ENCODE assay signal across 8 mouse cellular contexts in genomic region chr5:121592064-121592815, GRCm38 (mm10). TPM values are rescaled to one million over a fixed set of nuclear protein-coding genes. Genes with fewer than 3 reads are reported as not detected.
DNase-seq lines count a peak whose midpoint lies in the region; ATAC-seq and TF ChIP-seq lines count a peak whose summit lies in the region.

No protein-coding gene starts in this region.

- H3K9me3 ChIP-seq in kidney, postnatal 0 days (replicated peaks; ENCODE audit: low read length), result no peaks in the 10 kb centered on the region
- no peaks in the 10 kb centered on the region for H3K9me3 ChIP-seq in embryonic facial prominence, embryonic 10.5 days
- H3K9me3 ChIP-seq in intestine, embryonic 15.5 days, result no peaks in the 10 kb centered on the region

- H3K79me2 ChIP-seq in myocyte (ENCODE audit: control insufficient read depth, insufficient read depth), result no peaks in the 10 kb centered on the region

- peak overlapping the region; percentile 98 for H3K4me2 ChIP-seq in kidney, postnatal 0 days (ENCODE audit: low read length)
- H3K4me2 ChIP-seq in intestine, embryonic 15.5 days (replicated peaks), result peak overlapping the region; percentile 89
- H3K4me2 ChIP-seq in myocyte (ENCODE audit: low read depth), result peak overlapping the region; percentile 98

- TF ChIP-seq CTCF in kidney, postnatal 0 days (IDR thresholded peaks at IDR 0.05; ENCODE audit: low read depth), result no peak
- TF ChIP-seq CTCF in cerebellum, adult 2 months (IDR thresholded peaks at IDR 0.05; ENCODE audit: borderline replicate concordance, insufficient read depth, low read depth, low read length), result no peak

- H3K4me1 ChIP-seq in kidney, postnatal 0 days (replicated peaks; ENCODE audit: insufficient read depth, low read length), result peaks cover 11% of the 10 kb centered on the region
- peaks cover 34% of the 10 kb centered on the region for H3K4me1 ChIP-seq in embryonic facial prominence, embryonic 10.5 days
- peaks cover 16% of the 10 kb centered on the region for H3K4me1 ChIP-seq in intestine, embryonic 15.5 days (replicated peaks)
- H3K4me1 ChIP-seq in cerebellum, adult 2 months (ENCODE audit: control insufficient read depth, insufficient read depth, low read length), result no peaks in the 10 kb centered on the region

- H3K36me3 ChIP-seq in kidney, postnatal 0 days (ENCODE audit: insufficient read depth, low read length), result no peaks in the 10 kb centered on the region
- peaks cover 3% of the 10 kb centered on the region; the same call in 1 of the 2 replicates for H3K36me3 ChIP-seq in embryonic facial prominence, embryonic 10.5 days (replicated peaks)
- no peaks in the 10 kb centered on the region for H3K36me3 ChIP-seq in intestine, embryonic 15.5 days
- H3K36me3 ChIP-seq in myocyte (ENCODE audit: control insufficient read depth, insufficient read depth), result no peaks in the 10 kb centered on the region

- WGBS in kidney, postnatal 0 days, result 53% methylated on average over 11 of the region's 11 CpGs
- WGBS in embryonic facial prominence, embryonic 10.5 days, result 62% methylated on average over 11 of the region's 11 CpGs
- 64% methylated on average over 11 of the region's 11 CpGs for whole genome bisulfite sequencing in intestine, embryonic 15.5 days
- 66% methylated on average over 11 of the region's 11 CpGs for WGBS in cerebellum, adult 2 months

- ATAC-seq in kidney, postnatal 0 days (replicated peaks; ENCODE audit: low FRiP score, low read depth), result no peak
- no peak for ATAC-seq in intestine, embryonic 15.5 days

- no peak overlapping the region for H3K27ac ChIP-seq in kidney, postnatal 0 days
- no peak overlapping the region for H3K27ac ChIP-seq in embryonic facial prominence, embryonic 10.5 days (replicated peaks)
- H3K27ac ChIP-seq in intestine, embryonic 15.5 days, result no peak overlapping the region
- no peak overlapping the region for H3K27ac ChIP-seq in cerebellum, adult 2 months (ENCODE audit: insufficient read depth, low read length)

- H3K4me3 ChIP-seq in kidney, postnatal 0 days (replicated peaks; ENCODE audit: low read depth, low read length), result peak overlapping the region; percentile 66; the same call in 1 of the 2 replicates
- peak overlapping the region; percentile 92 for H3K4me3 ChIP-seq in embryonic facial prominence, embryonic 10.5 days
- peak overlapping the region; percentile 84 for H3K4me3 ChIP-seq in intestine, embryonic 15.5 days (replicated peaks)
- peak overlapping the region; percentile 66 for H3K4me3 ChIP-seq in myocyte
- H3K4me3 ChIP-seq in cerebellum, adult 2 months (replicated peaks; ENCODE audit: insufficient read depth, low read depth, low read length), result no peak overlapping the region

- DNase-seq in kidney, postnatal 0 days (ENCODE audit: low spot score), result peak; percentile 14
- DNase-seq in kidney, adult 8-10 months, result no peak
- DNase-seq in embryonic facial prominence, embryonic 10.5 days (ENCODE audit: low spot score), result no peak
- no peak for DNase-seq in layer of hippocampus, adult 9-10 months (ENCODE audit: low spot score)
- no peak for DNase-seq in cerebellum, postnatal 25 days
- DNase-seq in cerebellum, adult 2 months, result no peak

- TF ChIP-seq POLR2A in myocyte (IDR thresholded peaks at IDR 0.05; ENCODE audit: insufficient read length, low read depth), result no peak
- TF ChIP-seq POLR2A in cerebellum, adult 2 months (IDR thresholded peaks at IDR 0.05; ENCODE audit: borderline replicate concordance, insufficient read depth, low read length), result no peak

- no peaks in the 10 kb centered on the region for H3K27me3 ChIP-seq in kidney, postnatal 0 days (ENCODE audit: insufficient read depth, low read length)
- no peaks in the 10 kb centered on the region; the same call in 1 of the 2 replicates for H3K27me3 ChIP-seq in embryonic facial prominence, embryonic 10.5 days (replicated peaks; ENCODE audit: low read depth, poor library complexity, severe bottlenecking)
- H3K27me3 ChIP-seq in intestine, embryonic 15.5 days (replicated peaks), result no peaks in the 10 kb centered on the region
- H3K27me3 ChIP-seq in myocyte (ENCODE audit: control insufficient read depth, insufficient read depth, insufficient read length), result no peaks in the 10 kb centered on the region
- no peaks in the 10 kb centered on the region for H3K27me3 ChIP-seq in cerebellum, adult 2 months (ENCODE audit: control insufficient read depth, insufficient read depth, low read length)

- no peak overlapping the region for H3K9ac ChIP-seq in kidney, postnatal 0 days (ENCODE audit: low read depth, low read length)
- peak overlapping the region; percentile 90; the same call in 1 of the 2 replicates for H3K9ac ChIP-seq in intestine, embryonic 15.5 days

- peak overlapping the region; percentile 88 for H3ac ChIP-seq in myocyte (ENCODE audit: control insufficient read depth, insufficient read length)

TF ChIP-seq in myocyte, 11 proteins besides CTCF, POLR2A, EP300 and RAD21:
- no peak for TF ChIP-seq MYOD1 (IDR thresholded peaks at IDR 0.05; ENCODE audit: control insufficient read depth in 1 of 3, insufficient read length in 2 of 3, low read depth in 2 of 3)
- no peak for TF ChIP-seq SRF (IDR thresholded peaks at IDR 0.05; ENCODE audit: control insufficient read depth, insufficient read length, low read depth)
- no peak for TF ChIP-seq E2F4 (IDR thresholded peaks at IDR 0.05; ENCODE audit: insufficient read depth)
- TF ChIP-seq USF1 (IDR thresholded peaks at IDR 0.05; ENCODE audit: low read depth), result no peak
- TF ChIP-seq MYOG (IDR thresholded peaks at IDR 0.05; ENCODE audit: control insufficient read depth in 1 of 3, insufficient read depth in 1 of 3, insufficient read length in 2 of 3, low read depth in 2 of 3), result no peak
- no peak for TF ChIP-seq MAX (IDR thresholded peaks at IDR 0.05; ENCODE audit: low read depth)
- TF ChIP-seq TCF12 (IDR thresholded peaks at IDR 0.05; ENCODE audit: insufficient read depth, poor library complexity, severe bottlenecking), result no peak
- TF ChIP-seq CEBPB (IDR thresholded peaks at IDR 0.05; ENCODE audit: insufficient read depth, poor library complexity, severe bottlenecking), result no peak
- no peak for TF ChIP-seq REST (IDR thresholded peaks at IDR 0.05; ENCODE audit: insufficient read depth, insufficient read length)
- no peak for TF ChIP-seq POLR2AphosphoS2 (IDR thresholded peaks at IDR 0.05; ENCODE audit: insufficient read length, low read depth)
- TF ChIP-seq TCF3 (IDR thresholded peaks at IDR 0.05; ENCODE audit: insufficient read length, low read depth), result no peak
TF ChIP-seq in myocyte: peak in this region for 0.

RNA-seq across cellular contexts. Expression of gene Aldh2, which starts 1.4 kb away (rescaled TPM):
- 203 and 226 TPM in 2 replicates for polyA plus RNA-seq in kidney, postnatal 0 days (2015; fragmentation: Nextera tagmentation; extraction: Ambion mirVana)
- polyA plus RNA-seq in embryonic facial prominence, embryonic 10.5 days (2016; fragmentation: Nextera tagmentation; extraction: Ambion mirVana), result 145 and 157 TPM in 2 replicates
- polyA plus RNA-seq in intestine, embryonic 15.5 days (2015; fragmentation: Nextera tagmentation; extraction: Ambion mirVana), result 189 and 193 TPM in 2 replicates
- 210 TPM for polyA plus RNA-seq in myocyte (2012; fragmentation: generic; extraction: Trizol)
- 174 and 192 TPM in 2 replicates for polyA plus RNA-seq in cerebellum, adult 2 months (2012; rRNA removed)

RNA-seq across cellular contexts. Expression of gene Acad12, which starts 26.5 kb away (rescaled TPM):
- polyA plus RNA-seq in kidney, postnatal 0 days (2015; fragmentation: Nextera tagmentation; extraction: Ambion mirVana), result 3.8 and 5.0 TPM in 2 replicates
- polyA plus RNA-seq in embryonic facial prominence, embryonic 10.5 days (2016; fragmentation: Nextera tagmentation; extraction: Ambion mirVana), result 1.7 and 2.6 TPM in 2 replicates
- polyA plus RNA-seq in intestine, embryonic 15.5 days (2015; fragmentation: Nextera tagmentation; extraction: Ambion mirVana), result 2.9 and 3.1 TPM in 2 replicates
- 2.1 TPM for polyA plus RNA-seq in myocyte (2012; fragmentation: generic; extraction: Trizol)
- 3.8 and 5.3 TPM in 2 replicates for polyA plus RNA-seq in cerebellum, adult 2 months (2012; rRNA removed)

RNA-seq across cellular contexts. Expression of gene Mapkapk5, which starts 46.5 kb away (rescaled TPM):
- 35.5 and 40.2 TPM in 2 replicates for polyA plus RNA-seq in kidney, postnatal 0 days (2015; fragmentation: Nextera tagmentation; extraction: Ambion mirVana)
- polyA plus RNA-seq in embryonic facial prominence, embryonic 10.5 days (2016; fragmentation: Nextera tagmentation; extraction: Ambion mirVana), result 51.9 TPM in 2 replicates
- polyA plus RNA-seq in intestine, embryonic 15.5 days (2015; fragmentation: Nextera tagmentation; extraction: Ambion mirVana), result 45.5 and 50.7 TPM in 2 replicates
- polyA plus RNA-seq in myocyte (2012; fragmentation: generic; extraction: Trizol), result 100 TPM
- polyA plus RNA-seq in cerebellum, adult 2 months (2012; rRNA removed), result 88.2 and 94.9 TPM in 2 replicates

RNA-seq across cellular contexts. Expression of gene Adam1a, which starts 47.0 kb away (rescaled TPM):
- 0.72 and 1.0 TPM in 2 replicates for polyA plus RNA-seq in kidney, postnatal 0 days (2015; fragmentation: Nextera tagmentation; extraction: Ambion mirVana)
- 1.2 and 1.6 TPM in 2 replicates for polyA plus RNA-seq in embryonic facial prominence, embryonic 10.5 days (2016; fragmentation: Nextera tagmentation; extraction: Ambion mirVana)
- 0.77 and 1.2 TPM in 2 replicates for polyA plus RNA-seq in intestine, embryonic 15.5 days (2015; fragmentation: Nextera tagmentation; extraction: Ambion mirVana)
- 0.77 TPM for polyA plus RNA-seq in myocyte (2012; fragmentation: generic; extraction: Trizol)
- 30.6 and 31.5 TPM in 2 replicates for polyA plus RNA-seq in cerebellum, adult 2 months (2012; rRNA removed)

RNA-seq across cellular contexts. Expression of gene Gm42878, which starts 47.0 kb away (rescaled TPM):
- polyA plus RNA-seq in kidney, postnatal 0 days (2015; fragmentation: Nextera tagmentation; extraction: Ambion mirVana), result 0.32 TPM in 1 of 2 replicates, not detected in the other
- not detected in 2 replicates for polyA plus RNA-seq in embryonic facial prominence, embryonic 10.5 days (2016; fragmentation: Nextera tagmentation; extraction: Ambion mirVana)
- polyA plus RNA-seq in intestine, embryonic 15.5 days (2015; fragmentation: Nextera tagmentation; extraction: Ambion mirVana), result not detected in 2 replicates
- polyA plus RNA-seq in myocyte (2012; fragmentation: generic; extraction: Trizol), result 0.13 TPM
- 0.21 TPM in 2 replicates for polyA plus RNA-seq in cerebellum, adult 2 months (2012; rRNA removed)
